Mouse (Mus musculus) embryonic facial prominence, embryonic 13.5 days (tissue): ENCODE results near the gene Slc16a11. TPM values are rescaled to one million over a fixed set of nuclear protein-coding genes. Genes with fewer than 3 reads are reported as not detected.

Experiments
- ATAC-seq: fragments of 200-750 bp; cut with Nextera tagmentation; 2 replicates; pipeline ENCODE4 v1.8.0; 2017; ENCODE audit warnings: low read depth; ENCODE audit not compliant: insufficient number of reproducible peaks, insufficient read depth, low FRiP score, low TSS enrichment
- H3K27ac ChIP-seq: fragments of 300-500 bp; sonication (generic); 2 replicates; pipeline ENCODE4 v1.5.1; 2015; ENCODE audit warnings: moderate library complexity, mild to moderate bottlenecking, inconsistent platforms
- H3K27me3 ChIP-seq: fragments of 300-500 bp; sonication (generic); 2 replicates; pipeline ENCODE4 v1.6.1; 2015; ENCODE audit warnings: mild to moderate bottlenecking, inconsistent platforms
- H3K36me3 ChIP-seq: fragments of 300-500 bp; sonication (generic); 2 replicates; pipeline ENCODE4 v1.6.1; 2015; ENCODE audit warnings: mild to moderate bottlenecking, inconsistent platforms
- H3K4me1 ChIP-seq: fragments of 300-500 bp; sonication (generic); 2 replicates; pipeline ENCODE4 v1.6.1; 2015; ENCODE audit warnings: inconsistent platforms
- H3K4me2 ChIP-seq: fragments of 300-500 bp; sonication (generic); 2 replicates; pipeline ENCODE4 v1.6.1; 2015; ENCODE audit warnings: moderate library complexity, mild to moderate bottlenecking, inconsistent platforms
- H3K4me3 ChIP-seq: fragments of 300-500 bp; sonication (generic); 2 replicates; pipeline ENCODE4 v1.5.1; 2015; ENCODE audit warnings: mild to moderate bottlenecking, inconsistent platforms
- H3K9ac ChIP-seq: fragments of 300-500 bp; sonication (generic); 2 replicates; pipeline ENCODE4 v1.6.1; 2015; ENCODE audit warnings: mild to moderate bottlenecking, inconsistent platforms
- H3K9me3 ChIP-seq: fragments of 300-500 bp; sonication (generic); 2 replicates; pipeline ENCODE4 v1.6.1; 2016; ENCODE audit warnings: inconsistent platforms
- WGBS: fragments of 180-500 bp; shearing (Covaris S2); methylation state at CpG from one replicate; pipeline ENCODE4 v1.1.7; 2015; ENCODE audit warnings: mixed read lengths; 5-methylcytosine and 5-hydroxymethylcytosine counted together
- polyA plus RNA-seq: library from polyadenylated mRNA; unstranded; fragments of >200 nt; fragmentation: Nextera tagmentation; extraction: Ambion mirVana; gene quantifications from 2 replicates; pipeline ENCODE4 v1.2.1, GENCODE M21; 2015

Slc16a11 gene
- polyA plus RNA-seq, 1 experiment from 2014 or later = 1.9 TPM

- H3K4me2 ChIP-seq = peak overlapping the region; percentile 33; the same call in 1 of the 2 replicates
- no peaks in the 10 kb centered on the region for H3K9me3 ChIP-seq
- H3K36me3 ChIP-seq = no peaks in the 10 kb centered on the region
- WGBS = 27% methylated on average over 14 of the region's 14 CpGs
- no peak for ATAC-seq
- H3K27me3 ChIP-seq = no peaks in the 10 kb centered on the region
- no peak overlapping the region for H3K9ac ChIP-seq
- no peak overlapping the region for H3K27ac ChIP-seq
- H3K4me3 ChIP-seq = no peak overlapping the region
- H3K4me1 ChIP-seq = no peaks in the 10 kb centered on the region
Measured at GRCm38 (mm10) chr11:70179401-70179800, 33.2 kb upstream of the Slc16a11 start.

- H3K36me3 ChIP-seq = no peaks in the 10 kb centered on the region
- no peak overlapping the region for H3K9ac ChIP-seq
- no peak overlapping the region for H3K27ac ChIP-seq
- no peak for ATAC-seq
- H3K27me3 ChIP-seq = no peaks in the 10 kb centered on the region
- H3K4me3 ChIP-seq = no peak overlapping the region
- H3K4me2 ChIP-seq = no peak overlapping the region
- 87% methylated on average over 4 of the region's 4 CpGs for WGBS
- no peaks in the 10 kb centered on the region for H3K4me1 ChIP-seq
- no peaks in the 10 kb centered on the region for H3K9me3 ChIP-seq
Measured at GRCm38 (mm10) chr11:70180496-70180895, 32.1 kb upstream of the Slc16a11 start.

- ATAC-seq = no peak
- 65% methylated on average over 7 of the region's 7 CpGs for WGBS
Measured at GRCm38 (mm10) chr11:70185120-70185519, 27.4 kb upstream of the Slc16a11 start.

GRCm38 (mm10) chr11:70189319-70190134, 23.0 kb upstream of the Slc16a11 start:
- 81% methylated on average over 28 of the region's 28 CpGs for WGBS
- no peaks in the 10 kb centered on the region for H3K27me3 ChIP-seq
- H3K9ac ChIP-seq = no peak overlapping the region

More at GRCm38 (mm10) chr11:70185120-70185519, 27.4 kb upstream of the Slc16a11 start:
- H3K4me2 ChIP-seq = no peak overlapping the region
- H3K27me3 ChIP-seq = no peaks in the 10 kb centered on the region
- H3K4me1 ChIP-seq = no peaks in the 10 kb centered on the region
- H3K9ac ChIP-seq = no peak overlapping the region
- no peaks in the 10 kb centered on the region for H3K36me3 ChIP-seq
- no peak overlapping the region for H3K4me3 ChIP-seq
- H3K27ac ChIP-seq = no peak overlapping the region
- no peaks in the 10 kb centered on the region for H3K9me3 ChIP-seq

GRCm38 (mm10) chr11:70191188-70191587, 21.4 kb upstream of the Slc16a11 start:
- Histone ChIP-seq H3K36me3 (no peaks in the 10 kb centered on the region), H3K9me3 (no peaks in the 10 kb centered on the region), H3K27ac (no peak overlapping the region), H3K4me2 (no peak overlapping the region), H3K4me3 (no peak overlapping the region), H3K4me1 (peaks cover 6% of the 10 kb centered on the region), H3K9ac (no peak overlapping the region), H3K27me3 (no peaks in the 10 kb centered on the region)
- 81% methylated on average over 6 of the region's 6 CpGs for WGBS
- no peak for ATAC-seq

More at GRCm38 (mm10) chr11:70189319-70190134, 23.0 kb upstream of the Slc16a11 start:
- peaks cover 6% of the 10 kb centered on the region for H3K4me1 ChIP-seq
- no peak overlapping the region for H3K4me3 ChIP-seq
- no peak overlapping the region for H3K27ac ChIP-seq
- H3K4me2 ChIP-seq = no peak overlapping the region
- no peak for ATAC-seq
- H3K36me3 ChIP-seq = no peaks in the 10 kb centered on the region
- no peaks in the 10 kb centered on the region for H3K9me3 ChIP-seq

- no peak overlapping the region for H3K4me2 ChIP-seq
- no peaks in the 10 kb centered on the region for H3K27me3 ChIP-seq
- WGBS = 72% methylated on average over 4 of the region's 4 CpGs
- H3K27ac ChIP-seq = no peak overlapping the region
- no peak for ATAC-seq
- no peaks in the 10 kb centered on the region for H3K9me3 ChIP-seq
- no peak overlapping the region for H3K9ac ChIP-seq
- no peak overlapping the region for H3K4me3 ChIP-seq
- no peaks in the 10 kb centered on the region for H3K36me3 ChIP-seq
- H3K4me1 ChIP-seq = peaks cover 6% of the 10 kb centered on the region
Measured at GRCm38 (mm10) chr11:70192157-70192556, 20.4 kb upstream of the Slc16a11 start.

- H3K36me3 ChIP-seq = no peaks in the 10 kb centered on the region
- peaks cover 9% of the 10 kb centered on the region for H3K4me1 ChIP-seq
- no peak overlapping the region for H3K9ac ChIP-seq
- no peaks in the 10 kb centered on the region for H3K27me3 ChIP-seq
- H3K4me3 ChIP-seq = no peak overlapping the region
- no peak for ATAC-seq
- no peak overlapping the region for H3K27ac ChIP-seq
- WGBS = 43% methylated on average over 11 of the region's 11 CpGs
- no peaks in the 10 kb centered on the region for H3K9me3 ChIP-seq
- no peak overlapping the region for H3K4me2 ChIP-seq
Measured at GRCm38 (mm10) chr11:70193354-70194285, 18.9 kb upstream of the Slc16a11 start.

- no peaks in the 10 kb centered on the region for H3K9me3 ChIP-seq
- 86% methylated on average over 3 of the region's 3 CpGs for WGBS
- H3K4me3 ChIP-seq = no peak overlapping the region
Measured at GRCm38 (mm10) chr11:70198332-70198731, 14.2 kb upstream of the Slc16a11 start.

GRCm38 (mm10) chr11:70199107-70199506, 13.4 kb upstream of the Slc16a11 start:
- WGBS = 76% methylated on average over 8 of the region's 8 CpGs
- Histone ChIP-seq H3K4me2 (no peak overlapping the region), H3K9ac (no peak overlapping the region), H3K36me3 (no peaks in the 10 kb centered on the region), H3K27ac (no peak overlapping the region), H3K4me3 (no peak overlapping the region), H3K4me1 (peaks cover 11% of the 10 kb centered on the region; the same call in 1 of the 2 replicates), H3K27me3 (no peaks in the 10 kb centered on the region), H3K9me3 (no peaks in the 10 kb centered on the region)
- ATAC-seq = no peak

More at GRCm38 (mm10) chr11:70198332-70198731, 14.2 kb upstream of the Slc16a11 start:
- no peaks in the 10 kb centered on the region for H3K36me3 ChIP-seq
- no peak for ATAC-seq
- no peaks in the 10 kb centered on the region for H3K27me3 ChIP-seq
- H3K27ac ChIP-seq = no peak overlapping the region
- H3K9ac ChIP-seq = no peak overlapping the region
- peaks cover 17% of the 10 kb centered on the region for H3K4me1 ChIP-seq
- no peak overlapping the region for H3K4me2 ChIP-seq

GRCm38 (mm10) chr11:70200036-70200608, 12.4 kb upstream of the Slc16a11 start:
- no peaks in the 10 kb centered on the region for H3K36me3 ChIP-seq
- no peaks in the 10 kb centered on the region for H3K27me3 ChIP-seq
- H3K27ac ChIP-seq = no peak overlapping the region
- 80% methylated on average over 5 of the region's 5 CpGs for WGBS
- no peak for ATAC-seq
- H3K4me2 ChIP-seq = no peak overlapping the region
- H3K9ac ChIP-seq = no peak overlapping the region
- H3K9me3 ChIP-seq = no peaks in the 10 kb centered on the region
- no peak overlapping the region for H3K4me3 ChIP-seq
- 0 out of 2 replicates have a peak, but pooled peaks cover 11% of the 10 kb centered on the region for H3K4me1 ChIP-seq

- Histone ChIP-seq H3K27me3 (no peaks in the 10 kb centered on the region), H3K36me3 (no peaks in the 10 kb centered on the region), H3K9ac (no peak overlapping the region), H3K27ac (no peak overlapping the region), H3K4me1 (0 out of 2 replicates have a peak, but pooled peaks cover 11% of the 10 kb centered on the region), H3K9me3 (no peaks in the 10 kb centered on the region), H3K4me2 (no peak overlapping the region), H3K4me3 (no peak overlapping the region)
- 36% methylated on average over 5 of the region's 5 CpGs for WGBS
- no peak for ATAC-seq
Measured at GRCm38 (mm10) chr11:70201691-70202090, 10.9 kb upstream of the Slc16a11 start.
